Mouse (Mus musculus) gastrocnemius, postnatal 4 days (tissue): ENCODE results near the gene Tnni2. TPM values are rescaled to one million over a fixed set of nuclear protein-coding genes. Genes with fewer than 3 reads are reported as not detected.
"Not testable (repeated sequence)": the region's sequence is repeated elsewhere in the genome, so short reads cannot be mapped to it uniquely, and the experiment has no call there.

Experiments used
- DNase-seq, 2 experiments: peaks; one replicate each; pipeline ENCODE4 v3.0.0; 2021 to 2022; ENCODE audit warnings: low spot score in 2 of 2, mixed read lengths in 2 of 2
- long read RNA-seq, 2 experiments: library from polyadenylated mRNA; stranded (forward); transcript quantifications; one replicate each; pipeline ENCODE4 v2.0.0; 2021
- total RNA-seq, 2 experiments: library from RNA; stranded (reverse); gene quantifications; 2 replicates each; pipeline ENCODE4 v1.2.3; 2021

The Tnni2 gene
- 1,000 to 10,000 TPM; 7,757 to 8,026 TPM for total RNA-seq
- long read RNA-seq, experiment 1, transcript Tnni2-203 (5 exons, 895 nt) = major isoform, 11 of 1,377 reads
- long read RNA-seq, experiment 1, partial matches to known transcripts = 1,279 of 1,377 reads
- long read RNA-seq, experiment 1, other reads (novel, unspliced or antisense) = 84 of 1,377 reads
- long read RNA-seq, experiment 2, transcript Tnni2-208 (3 exons, 345 nt) = minor isoform, 5 of 1,661 reads
- long read RNA-seq, experiment 2, transcript Tnni2-203 (5 exons, 895 nt) = major isoform, 16 of 1,661 reads
- long read RNA-seq, experiment 2, partial matches to known transcripts = 422 of 1,661 reads
- long read RNA-seq, experiment 2, other reads (novel, unspliced or antisense) = 1,218 of 1,661 reads

- no peak for DNase-seq
Measured at GRCm38 (mm10) chr7:142441585-142441984, at the start of gene Tnni2. Tnni2 (plus strand) TSS chr7:142441808.

DNA sequence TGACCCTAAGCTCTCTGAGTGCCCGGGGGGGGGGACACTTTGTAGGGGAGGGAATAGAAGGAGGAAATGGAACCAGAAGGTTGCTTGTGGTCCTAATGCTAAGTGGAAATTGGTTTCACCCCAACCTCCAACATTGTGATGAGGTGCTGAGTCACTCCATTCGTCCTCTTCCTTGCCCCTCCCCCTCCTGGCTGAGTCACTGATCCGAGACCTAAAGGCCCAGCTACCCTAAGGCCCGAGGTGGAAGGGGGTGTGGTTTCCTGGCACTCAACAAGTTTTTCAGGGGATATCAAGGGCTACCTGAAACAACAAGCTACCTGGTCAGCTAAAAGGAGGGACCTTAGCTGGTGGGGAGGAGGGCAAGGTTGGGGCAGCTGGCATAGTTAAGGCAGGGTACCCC, 48.4 kb upstream of the Tnni2 start:
- no peak for DNase-seq

DNA sequence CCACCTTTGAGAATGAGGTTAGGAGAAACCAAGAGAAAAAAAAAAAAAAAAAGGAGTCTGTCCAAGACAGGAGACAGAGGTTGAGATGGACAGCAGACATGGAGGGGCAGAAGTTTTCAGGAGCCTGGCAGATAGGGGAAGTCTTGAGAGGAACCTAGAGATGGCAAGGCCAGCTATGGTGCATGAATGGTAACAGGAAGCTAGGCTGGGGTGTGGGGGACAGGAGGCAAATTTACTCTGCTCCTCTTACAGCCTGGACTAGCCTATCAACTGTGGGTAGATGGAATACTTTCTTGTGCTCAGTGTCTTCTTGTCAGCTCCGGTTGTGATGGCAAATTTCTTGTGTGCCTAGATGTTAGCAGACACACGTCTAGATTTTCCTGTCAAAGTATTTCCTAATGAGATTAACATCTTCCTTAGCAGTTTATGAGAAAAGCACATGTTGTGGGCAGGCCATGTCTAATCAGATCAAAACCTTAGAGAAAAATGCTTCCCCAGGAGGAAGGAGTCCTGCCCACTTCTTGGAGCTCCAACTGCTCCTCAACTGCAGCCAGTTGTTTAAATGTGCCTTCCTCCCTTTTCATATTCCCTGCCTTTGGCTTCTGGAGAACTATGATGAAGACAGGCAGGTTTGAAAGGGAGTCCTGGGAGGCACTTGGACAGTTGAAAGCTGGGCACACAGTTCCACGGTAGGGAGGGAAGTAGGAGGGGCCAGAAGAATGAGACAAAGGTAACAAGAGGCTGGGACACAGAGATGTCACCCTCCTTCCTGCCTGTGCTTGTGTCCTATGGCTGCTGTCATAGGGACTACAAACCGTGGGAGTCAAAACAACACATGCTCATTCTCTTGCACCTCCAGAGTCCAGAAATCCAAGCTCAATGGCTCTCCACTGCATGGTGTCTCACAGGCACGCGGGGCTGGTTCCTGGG, 47.1 kb upstream of the Tnni2 start:
- no peak for DNase-seq

- DNase-seq = no peak
Measured at GRCm38 (mm10) chr7:142395472-142395871, 46.1 kb upstream of the Tnni2 start.

DNA sequence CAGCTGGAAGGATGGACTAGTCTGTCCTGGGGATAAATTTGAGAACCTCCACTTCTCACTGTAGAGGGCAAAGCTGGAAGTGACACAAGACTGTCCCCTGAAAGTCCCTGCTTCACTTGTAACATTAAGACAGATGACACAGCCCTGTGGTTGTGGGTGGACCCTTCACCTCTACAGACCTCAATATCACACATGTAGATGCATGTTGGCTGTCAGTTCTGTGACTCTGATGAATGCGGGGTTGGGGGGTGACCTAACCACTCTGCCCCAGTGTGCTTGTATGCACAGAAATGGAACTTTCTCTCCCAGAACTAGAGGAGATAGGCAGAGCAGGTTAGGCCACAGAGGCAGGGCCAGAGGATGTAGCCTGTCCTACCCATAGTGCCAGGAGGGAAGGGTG, 45.0 kb upstream of the Tnni2 start:
- no peak for DNase-seq

- DNase-seq = no peak
Measured at GRCm38 (mm10) chr7:142398052-142398451, 43.6 kb upstream of the Tnni2 start.

GRCm38 (mm10) chr7:142399250-142399649, 42.4 kb upstream of the Tnni2 start:
- no peak for DNase-seq

DNA sequence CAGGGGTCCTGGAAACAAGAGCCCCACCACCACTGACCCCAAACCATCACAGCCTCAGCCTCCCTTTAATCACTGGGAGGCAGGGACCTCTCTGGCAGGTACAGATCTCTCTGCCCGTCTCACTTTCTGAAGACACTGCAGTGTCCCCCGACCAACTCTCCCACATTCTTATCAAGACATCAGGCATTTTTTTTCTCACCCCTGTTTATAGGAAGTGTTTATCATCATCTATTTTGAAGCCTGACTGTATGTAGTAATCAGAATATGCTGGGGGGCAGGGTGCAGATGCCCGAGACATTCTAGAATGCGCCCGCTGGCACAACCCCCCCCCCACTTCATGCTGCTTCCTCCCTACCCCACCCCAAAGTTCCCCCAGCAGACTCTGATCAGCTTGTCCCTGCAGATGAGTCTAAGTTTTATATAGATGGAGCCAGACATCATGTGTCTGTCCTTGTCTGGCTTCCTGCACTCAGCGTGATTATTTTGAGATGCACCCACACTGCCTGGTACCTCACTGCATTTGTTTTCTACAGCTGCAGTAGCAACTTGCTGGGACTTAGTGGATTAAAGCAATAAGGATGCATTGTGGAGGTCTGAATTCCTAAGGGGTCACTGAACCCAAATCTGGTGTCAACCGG, 41.4 kb upstream of the Tnni2 start:
- no peak for DNase-seq

DNA sequence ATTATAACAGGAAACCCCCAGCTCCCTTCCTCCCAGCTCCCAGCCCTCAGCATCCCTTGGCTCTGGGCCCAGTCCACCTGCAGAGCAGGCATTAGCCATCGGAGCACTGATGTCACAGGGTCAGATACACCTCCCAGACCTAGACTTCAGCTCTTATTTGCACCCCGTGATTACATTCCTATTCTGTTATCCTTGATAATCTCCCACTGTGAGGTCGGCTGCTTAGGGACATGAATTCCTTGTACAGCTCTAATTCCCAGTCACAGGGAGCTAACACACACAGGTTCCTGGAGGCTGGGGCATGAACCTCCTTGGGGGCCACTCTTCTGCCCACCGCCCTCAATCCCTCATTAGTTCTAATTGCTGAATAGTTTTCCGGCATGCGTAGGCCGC, 40.9 kb upstream of the Tnni2 start:
- DNase-seq = no peak

DNA sequence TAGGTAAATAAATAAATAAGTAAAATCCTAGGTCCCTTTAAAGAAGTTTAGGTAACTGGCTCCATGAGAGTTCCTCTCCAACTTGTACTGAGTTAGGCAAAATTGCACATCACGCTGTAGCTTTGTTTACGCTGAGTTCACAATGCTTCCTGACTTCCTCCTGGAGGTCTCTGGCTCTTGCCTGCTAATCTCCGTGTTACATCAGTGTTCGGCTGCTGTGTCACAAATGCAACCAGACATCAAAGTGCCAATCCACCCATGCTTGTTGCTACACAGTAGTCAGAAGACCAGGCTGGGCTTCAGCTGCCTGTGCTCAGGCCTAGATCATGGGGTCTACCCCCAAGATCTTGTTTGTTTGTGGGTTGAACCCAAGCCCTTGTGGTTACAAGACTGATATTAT, 38.0 kb upstream of the Tnni2 start:
- no peak for DNase-seq

- not testable (repeated sequence) for DNase-seq
Measured at GRCm38 (mm10) chr7:142405134-142405533, 36.5 kb upstream of the Tnni2 start.

DNA sequence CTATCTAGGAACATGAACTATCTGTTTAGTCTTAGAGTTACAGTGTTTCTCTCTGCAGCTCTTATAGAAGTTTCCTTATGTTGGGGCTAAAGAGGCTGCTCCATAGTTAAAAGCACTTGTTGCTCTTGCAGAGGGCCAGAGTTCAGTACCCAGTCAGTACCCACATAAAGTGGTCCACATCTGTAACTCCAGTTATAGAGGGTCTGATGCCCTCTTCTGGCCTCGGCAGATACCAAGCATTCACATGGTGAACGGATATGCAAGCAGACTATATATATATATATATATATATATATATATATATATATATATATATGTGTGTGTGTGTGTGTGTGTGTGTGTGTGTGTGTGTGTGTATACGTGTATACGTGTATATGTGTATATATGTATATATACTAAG, 33.7 kb upstream of the Tnni2 start:
- no peak for DNase-seq

DNA sequence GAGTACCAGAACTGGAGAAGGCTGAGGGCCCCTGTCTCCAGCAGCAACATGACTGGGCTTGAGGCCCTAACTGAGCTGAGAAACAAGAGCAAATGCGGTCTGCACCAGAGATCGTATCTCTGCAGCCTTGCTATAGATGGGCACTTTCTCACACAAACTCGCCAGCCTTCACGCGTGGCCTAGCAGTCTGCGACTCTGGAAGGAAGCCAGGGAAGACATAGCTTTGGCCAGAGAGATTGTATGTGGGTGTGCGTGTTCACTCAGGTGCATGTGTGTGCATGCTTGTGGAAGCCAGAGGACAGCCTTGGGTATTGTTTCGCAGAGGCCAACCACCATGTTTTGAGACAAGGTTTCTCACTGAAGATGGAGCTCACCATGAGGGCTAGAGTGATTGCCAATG, 32.9 kb upstream of the Tnni2 start:
- DNase-seq = no peak

DNA sequence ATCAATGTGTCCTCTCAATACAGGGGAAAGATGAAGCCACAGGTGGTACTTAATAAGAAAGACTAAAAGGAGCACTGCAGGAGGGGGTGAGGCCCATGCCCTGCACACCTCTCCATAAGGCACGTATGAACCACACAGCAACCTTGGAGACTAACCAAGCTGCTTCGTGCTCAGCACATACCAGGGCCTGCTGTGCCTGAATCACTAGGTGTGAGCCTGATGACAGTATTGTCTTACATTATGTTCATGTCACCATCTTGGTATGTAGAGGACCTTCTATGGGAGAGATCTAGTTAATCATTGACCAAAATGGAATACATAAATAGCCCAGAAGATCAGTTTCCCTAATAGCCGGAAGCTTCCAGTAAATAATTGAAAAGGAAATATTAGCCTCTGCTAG, 32.0 kb upstream of the Tnni2 start:
- no peak for DNase-seq

GRCm38 (mm10) chr7:142413285-142413684, 28.3 kb upstream of the Tnni2 start:
- DNase-seq = no peak

DNA sequence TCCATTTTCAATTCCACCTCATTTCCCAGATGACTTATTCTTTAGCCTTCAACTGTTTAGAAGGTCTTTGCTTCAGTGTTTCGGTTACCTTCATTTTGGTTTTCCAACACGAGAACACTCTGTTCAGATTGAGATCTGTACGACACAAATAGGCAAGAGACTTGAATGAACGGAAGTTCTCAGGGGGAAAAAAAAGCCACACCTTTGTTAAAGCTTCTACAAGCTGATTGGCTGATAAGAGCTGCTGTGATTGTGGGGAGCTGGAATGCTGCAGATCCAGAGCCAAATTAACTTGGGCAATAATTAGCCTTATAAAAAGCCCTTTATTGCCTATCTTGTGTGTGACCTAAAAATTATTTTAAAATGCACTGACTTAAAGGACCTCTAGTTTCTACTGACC, 26.3 kb upstream of the Tnni2 start:
- DNase-seq = no peak

GRCm38 (mm10) chr7:142416225-142416624, 25.4 kb upstream of the Tnni2 start:
- DNase-seq = no peak

GRCm38 (mm10) chr7:142418027-142418426, 23.6 kb upstream of the Tnni2 start:
- no peak for DNase-seq

DNA sequence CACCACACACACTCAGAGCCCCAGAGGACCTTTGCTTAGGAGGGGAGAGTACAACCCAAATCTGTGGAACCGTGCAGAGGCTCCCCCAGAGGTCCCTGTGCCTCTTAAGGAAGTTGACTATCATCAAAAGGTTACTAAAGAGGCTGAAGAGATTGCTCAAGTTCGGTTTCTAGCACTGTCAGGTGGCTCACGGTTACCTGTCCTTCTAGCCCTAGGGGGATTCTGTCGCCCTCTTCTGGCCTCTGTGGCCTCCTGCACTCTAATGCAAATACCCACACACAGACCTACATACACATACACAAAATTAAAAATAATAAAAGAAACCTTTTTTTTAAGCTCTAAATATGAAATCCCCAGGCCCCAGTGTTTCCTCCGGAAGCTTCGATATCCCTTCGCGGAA, 22.9 kb upstream of the Tnni2 start:
- no peak for DNase-seq

DNA sequence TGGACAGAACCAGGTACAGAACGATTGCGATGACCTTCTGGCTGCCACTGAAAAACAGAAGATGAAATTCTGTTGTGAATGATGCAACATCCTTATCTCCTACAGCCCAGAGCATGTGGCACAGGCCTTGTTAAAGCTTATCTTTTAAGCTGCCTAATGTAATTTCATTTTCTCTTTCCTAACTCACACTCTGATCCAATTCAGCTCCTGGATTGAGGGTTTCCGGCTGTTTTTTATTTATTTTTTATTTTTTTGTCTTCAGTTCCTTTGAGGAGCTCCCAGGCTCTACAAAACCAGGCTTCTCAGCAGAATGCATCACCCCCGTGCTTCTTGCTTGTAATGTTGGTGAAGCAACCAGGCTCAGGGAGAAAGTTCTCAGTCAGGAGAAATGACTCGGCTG, 21.7 kb upstream of the Tnni2 start:
- no peak for DNase-seq

- no peak for DNase-seq
Measured at GRCm38 (mm10) chr7:142421826-142422225, 19.8 kb upstream of the Tnni2 start.

DNA sequence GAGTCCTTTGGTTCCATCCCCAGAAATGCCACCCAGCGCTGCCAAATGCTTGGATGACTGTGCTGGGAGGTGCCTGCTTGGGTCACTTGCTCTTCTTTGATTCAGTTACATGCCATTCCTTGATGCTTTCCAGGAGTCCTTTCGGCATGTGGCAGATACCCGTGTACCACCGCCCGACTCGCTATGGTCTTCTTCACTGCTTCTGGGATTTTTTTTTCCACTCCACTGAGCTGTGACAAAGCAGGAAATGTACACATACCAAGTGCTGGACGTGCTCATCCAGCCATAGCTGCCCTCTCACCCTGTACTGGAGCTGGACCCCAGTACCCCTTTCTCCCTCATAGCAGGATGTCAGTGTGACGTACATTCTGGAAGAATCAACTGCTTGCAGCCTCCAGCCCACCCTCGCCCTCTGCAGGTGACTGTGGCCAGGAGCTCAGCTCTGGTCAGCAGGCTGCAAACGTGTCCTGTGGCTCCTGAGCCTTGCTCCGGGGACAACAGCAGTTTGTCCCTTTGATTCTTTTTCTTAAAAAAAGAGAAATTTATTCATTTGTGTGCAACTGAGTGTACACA, 15.9 kb upstream of the Tnni2 start:
- no peak for DNase-seq
